Mouse (Mus musculus): ENCODE measurements at regions not wholly inside any gene's neighbourhood (a gene's known extent, or its start where the extent isn't known, plus 50 kb on each side); places are given as distances from the start of the nearest gene placed in this dataset.

- TF ChIP-seq MAFK (IDR thresholded peaks at IDR 0.05; ENCODE audit: insufficient read depth, low read depth, low read length) (no peak), CHD2 (IDR thresholded peaks at IDR 0.05; ENCODE audit: low read depth, low read length) (no peak), HCFC1 (IDR thresholded peaks at IDR 0.05; ENCODE audit: borderline replicate concordance, insufficient read depth, low read length) (no peak), ZNF384 (IDR thresholded peaks at IDR 0.05; ENCODE audit: low read depth, low read length) (no peak), ZC3H11A (IDR thresholded peaks at IDR 0.05; ENCODE audit: borderline replicate concordance, low read depth, low read length) (no peak)
- H3K9me3 ChIP-seq (ENCODE audit: control insufficient read depth, insufficient read depth, low read depth, low read length), result no peaks in the 10 kb centered on the region
- H3K4me3 ChIP-seq (ENCODE audit: insufficient read depth in 1 of 2, low read depth in 1 of 2, low read length in 2 of 2, poor library complexity in 1 of 2, severe bottlenecking in 1 of 2), result no peak overlapping the region
- in situ Hi-C loops (cut with MboI; ENCODE audit: low sequenced_read_pairs in 2 of 2, unreplicated experiment in 2 of 2), result no loop called here
- H3K9ac ChIP-seq (ENCODE audit: insufficient read depth, low read depth, low read length, poor library complexity, severe bottlenecking), result no peak overlapping the region
- H3K4me1 ChIP-seq (ENCODE audit: control insufficient read depth in 2 of 2, insufficient read depth in 2 of 2, low read length in 2 of 2, poor library complexity in 1 of 2), result no peaks in the 10 kb centered on the region
- H3K27ac ChIP-seq (ENCODE audit: insufficient read depth, low read depth, low read length, poor library complexity, severe bottlenecking), result no peak overlapping the region
- DNase-seq (ENCODE audit: low read depth, low spot score), result no peak
- H3K36me3 ChIP-seq (ENCODE audit: control insufficient read depth, insufficient read depth, low read length, poor library complexity, severe bottlenecking), result no peaks in the 10 kb centered on the region
Measured at GRCm38 (mm10) chrX:163452971-163453532, 96.4 kb downstream of the Grpr start.

GRCm38 (mm10) chrX:163405586-163405985 is 143.9 kb downstream of the Grpr start:
- Histone ChIP-seq H3K27ac (ENCODE audit: insufficient read depth, low read depth, low read length, poor library complexity, severe bottlenecking) (peak overlapping the region; percentile 58; the same call in 1 of the 2 replicates), H3K9me3 (ENCODE audit: control insufficient read depth, insufficient read depth, low read depth, low read length) (no peaks in the 10 kb centered on the region), H3K36me3 (ENCODE audit: control insufficient read depth, insufficient read depth, low read length, poor library complexity, severe bottlenecking) (no peaks in the 10 kb centered on the region; the same call in 1 of the 2 replicates), H3K9ac (ENCODE audit: insufficient read depth, low read depth, low read length, poor library complexity, severe bottlenecking) (no peak overlapping the region), H3K4me1 (ENCODE audit: control insufficient read depth in 2 of 2, insufficient read depth in 2 of 2, low read length in 2 of 2, poor library complexity in 1 of 2) (no peaks in the 10 kb centered on the region), H3K4me3 (ENCODE audit: insufficient read depth in 1 of 2, low read depth in 1 of 2, low read length in 2 of 2, poor library complexity in 1 of 2, severe bottlenecking in 1 of 2) (no peak overlapping the region)
- no peak for DNase-seq (ENCODE audit: low read depth, low spot score)
- in situ Hi-C loops (cut with MboI; ENCODE audit: low sequenced_read_pairs in 2 of 2, unreplicated experiment in 2 of 2), result no loop called here
- TF ChIP-seq CHD2 (IDR thresholded peaks at IDR 0.05; ENCODE audit: low read depth, low read length) (no peak), ZNF384 (IDR thresholded peaks at IDR 0.05; ENCODE audit: low read depth, low read length) (peak; percentile 47; the same call in 1 of the 2 replicates)

GRCm38 (mm10) chrX:163386380-163386779 is 163.1 kb downstream of the Grpr start:
- H3K4me1 ChIP-seq (ENCODE audit: control insufficient read depth in 2 of 2, insufficient read depth in 2 of 2, low read length in 2 of 2, poor library complexity in 1 of 2), result no peaks in the 10 kb centered on the region
- H3K4me3 ChIP-seq (ENCODE audit: insufficient read depth in 1 of 2, low read depth in 1 of 2, low read length in 2 of 2, poor library complexity in 1 of 2, severe bottlenecking in 1 of 2), result no peak overlapping the region
- H3K27ac ChIP-seq (ENCODE audit: insufficient read depth, low read depth, low read length, poor library complexity, severe bottlenecking), result no peak overlapping the region
- no peaks in the 10 kb centered on the region for H3K36me3 ChIP-seq (ENCODE audit: control insufficient read depth, insufficient read depth, low read length, poor library complexity, severe bottlenecking)
- TF ChIP-seq MAFK (IDR thresholded peaks at IDR 0.05; ENCODE audit: insufficient read depth, low read depth, low read length), result no peak
- no peak for TF ChIP-seq ZC3H11A (IDR thresholded peaks at IDR 0.05; ENCODE audit: borderline replicate concordance, low read depth, low read length)
- TF ChIP-seq CHD2 (IDR thresholded peaks at IDR 0.05; ENCODE audit: low read depth, low read length), result no peak
- no peak for TF ChIP-seq HCFC1 (IDR thresholded peaks at IDR 0.05; ENCODE audit: borderline replicate concordance, insufficient read depth, low read length)
- no peak for TF ChIP-seq ZNF384 (IDR thresholded peaks at IDR 0.05; ENCODE audit: low read depth, low read length)
- in situ Hi-C loops (cut with MboI; ENCODE audit: low sequenced_read_pairs in 2 of 2, unreplicated experiment in 2 of 2), result no loop called here
- DNase-seq (ENCODE audit: low read depth, low spot score), result no peak
- H3K9ac ChIP-seq (ENCODE audit: insufficient read depth, low read depth, low read length, poor library complexity, severe bottlenecking), result no peak overlapping the region
- H3K9me3 ChIP-seq (ENCODE audit: control insufficient read depth, insufficient read depth, low read depth, low read length), result no peaks in the 10 kb centered on the region

Measured in ES-E14 (cell line).